Mouse (Mus musculus) MEL (cell line): ENCODE data around the gene Pdlim4. TPM values are rescaled to one million over a fixed set of nuclear protein-coding genes. Genes with fewer than 3 reads are reported as not detected.

ENCODE experiments used
- DNase-seq: peaks from one replicate; pipeline ENCODE4 v3.0.0; 2011; ENCODE audit warnings: low read depth, low spot score
- H3K27ac ChIP-seq: 2 replicates; pipeline ENCODE4 v1.5.1; 2012; ENCODE audit warnings: low read depth, mild to moderate bottlenecking, control low read depth, low read length, moderate library complexity; ENCODE audit not compliant: control insufficient read depth
- H3K27me3 ChIP-seq, 2 experiments: fragments of 150-350 bp in 1 of 2; sonication (generic) in 1 of 2; 2 replicates each; pipeline ENCODE4 v1.6.1; 2012; ENCODE audit warnings: low read length in 2 of 2, mild to moderate bottlenecking in 2 of 2, improper control_type of control experiment in 1 of 2, moderate library complexity in 1 of 2; ENCODE audit not compliant: insufficient read depth in 2 of 2, control insufficient read depth in 1 of 2
- H3K36me3 ChIP-seq, 2 experiments: 2 replicates each; pipeline ENCODE4 v1.6.1; 2012 to 2014; ENCODE audit warnings: low read length in 2 of 2, improper control_type of control experiment in 1 of 2, inconsistent platforms in 1 of 2, mild to moderate bottlenecking in 1 of 2; ENCODE audit not compliant: insufficient read depth in 2 of 2, control insufficient read depth in 1 of 2
- H3K4me1 ChIP-seq, 2 experiments: fragments of 150-350 bp in 1 of 2; sonication (generic) in 1 of 2; 2 replicates each; pipeline ENCODE4 v1.6.1; 2012; ENCODE audit warnings: low read length in 2 of 2, improper control_type of control experiment in 1 of 2, mild to moderate bottlenecking in 1 of 2; ENCODE audit not compliant: insufficient read depth in 2 of 2, control insufficient read depth in 1 of 2
- H3K4me3 ChIP-seq, 2 experiments: fragments of 150-350 bp in 1 of 2; sonication (generic) in 1 of 2; 2 replicates each; pipeline ENCODE4 v1.5.1; 2012; ENCODE audit warnings: low read depth in 2 of 2, low read length in 2 of 2, mild to moderate bottlenecking in 2 of 2, moderate library complexity in 2 of 2, control low read depth in 1 of 2, improper control_type of control experiment in 1 of 2; ENCODE audit not compliant: control insufficient read depth in 1 of 2, insufficient read depth in 1 of 2
- H3K79me2 ChIP-seq: 2 replicates; pipeline ENCODE4 v1.6.1; 2012; ENCODE audit warnings: mild to moderate bottlenecking, low read length, moderate library complexity; ENCODE audit not compliant: control insufficient read depth, poor library complexity, insufficient read depth
- H3K9ac ChIP-seq: 2 replicates; pipeline ENCODE4 v1.6.1; 2012; ENCODE audit warnings: low read depth, mild to moderate bottlenecking, control low read depth, low read length, moderate library complexity; ENCODE audit not compliant: control insufficient read depth, poor library complexity, severe bottlenecking
- H3K9me3 ChIP-seq: fragments of 150-350 bp; sonication (generic); replicated peaks from 2 replicates; pipeline ENCODE4 v1.6.1; 2012; ENCODE audit warnings: mild to moderate bottlenecking, low read length, improper control_type of control experiment, moderate library complexity; ENCODE audit not compliant: insufficient read depth
- CTCF ChIP-seq, 3 experiments: IDR thresholded peaks in 2 of 3; conservative IDR thresholded peaks in 1 of 3; 2 replicates each; pipeline ENCODE4 v1.5.1; 2011 to 2012; ENCODE audit warnings: low read length in 3 of 3, low read depth in 2 of 3, mild to moderate bottlenecking in 2 of 3, improper control_type of control experiment in 1 of 3, inconsistent platforms in 1 of 3, mixed read lengths in 1 of 3, moderate library complexity in 1 of 3; ENCODE audit not compliant: control insufficient read depth in 1 of 3, insufficient read depth in 1 of 3, poor library complexity in 1 of 3, severe bottlenecking in 1 of 3
- ELF1 ChIP-seq: IDR thresholded peaks from 2 replicates; pipeline ENCODE4 v1.6.1; 2014; ENCODE audit warnings: low read depth, mild to moderate bottlenecking, inconsistent platforms, low read length, improper control_type of control experiment, moderate library complexity
- GATA1 ChIP-seq: IDR thresholded peaks from 2 replicates; pipeline ENCODE4 v1.6.1; 2011; ENCODE audit warnings: low read depth, low read length, improper control_type of control experiment
- HCFC1 ChIP-seq: IDR thresholded peaks from 2 replicates; pipeline ENCODE4 v1.6.1; 2012; ENCODE audit warnings: low read depth, mild to moderate bottlenecking, inconsistent platforms, low read length, improper control_type of control experiment, moderate library complexity
- JUND ChIP-seq: IDR thresholded peaks from 2 replicates; pipeline ENCODE4 v1.6.1; 2011; ENCODE audit warnings: low read depth, mild to moderate bottlenecking, improper control_type of control experiment, low read length
- KAT2A ChIP-seq: conservative IDR thresholded peaks from 2 replicates; pipeline ENCODE4 v1.6.1; 2012; ENCODE audit warnings: low read depth, low read length, improper control_type of control experiment, inconsistent platforms
- MAX ChIP-seq: IDR thresholded peaks from 2 replicates; pipeline ENCODE4 v1.6.1; 2011; ENCODE audit warnings: low read length, improper control_type of control experiment
- MAZ ChIP-seq: IDR thresholded peaks from 2 replicates; pipeline ENCODE4 v1.6.1; 2012; ENCODE audit warnings: low read depth, mild to moderate bottlenecking, inconsistent platforms, low read length, improper control_type of control experiment
- MEF2A ChIP-seq: IDR thresholded peaks from 2 replicates; pipeline ENCODE4 v1.6.1; 2014; ENCODE audit warnings: low read depth, mild to moderate bottlenecking, inconsistent platforms, low read length, improper control_type of control experiment; ENCODE audit not compliant: poor library complexity, insufficient replicate concordance, severe bottlenecking; ENCODE audit errors: extremely low read depth
- MXI1 ChIP-seq: IDR thresholded peaks from 2 replicates; pipeline ENCODE4 v1.6.1; 2011; ENCODE audit warnings: mild to moderate bottlenecking, low read depth, low read length, improper control_type of control experiment
- MYC ChIP-seq: IDR thresholded peaks from 2 replicates; pipeline ENCODE4 v1.6.1; 2011; ENCODE audit warnings: low read depth, mild to moderate bottlenecking, low read length, improper control_type of control experiment, moderate library complexity
- POLR2A ChIP-seq, 2 experiments: IDR thresholded peaks; 2 replicates each; pipeline ENCODE4 v1.6.1; 2011 to 2012; ENCODE audit warnings: low read length in 2 of 2, mild to moderate bottlenecking in 2 of 2, control low read depth in 1 of 2, improper control_type of control experiment in 1 of 2, low read depth in 1 of 2, moderate library complexity in 1 of 2; ENCODE audit not compliant: control insufficient read depth in 1 of 2, insufficient read depth in 1 of 2, poor library complexity in 1 of 2
- POLR2AphosphoS2 ChIP-seq: IDR thresholded peaks from 2 replicates; pipeline ENCODE4 v1.6.1; 2011; ENCODE audit warnings: low read length, improper control_type of control experiment
- POLR2AphosphoS5 ChIP-seq: IDR thresholded peaks from 2 replicates; pipeline ENCODE4 v1.6.1; 2012; ENCODE audit warnings: low read depth, borderline replicate concordance, mild to moderate bottlenecking, inconsistent platforms, low read length, moderate library complexity, mixed read lengths
- RAD21 ChIP-seq: IDR thresholded peaks from 2 replicates; pipeline ENCODE4 v1.6.1; 2011; ENCODE audit warnings: mild to moderate bottlenecking, low read depth, low read length, improper control_type of control experiment
- RCOR1 ChIP-seq: IDR thresholded peaks from 2 replicates; pipeline ENCODE4 v1.6.1; 2012; ENCODE audit warnings: low read depth, mild to moderate bottlenecking, inconsistent platforms, low read length, improper control_type of control experiment
- TAL1 ChIP-seq: IDR thresholded peaks from 2 replicates; pipeline ENCODE4 v1.6.1; 2012; ENCODE audit warnings: mild to moderate bottlenecking, inconsistent platforms, low read length, moderate library complexity, mixed read lengths
- TBP ChIP-seq: IDR thresholded peaks from 2 replicates; pipeline ENCODE4 v1.8.0; 2011; ENCODE audit warnings: low read depth, low read length, improper control_type of control experiment
- UBTF ChIP-seq: IDR thresholded peaks from 2 replicates; pipeline ENCODE4 v1.6.1; 2012; ENCODE audit warnings: low read depth, mild to moderate bottlenecking, inconsistent platforms, low read length, improper control_type of control experiment, moderate library complexity, borderline replicate concordance; ENCODE audit not compliant: insufficient read depth
- USF1 ChIP-seq: IDR thresholded peaks from 2 replicates; pipeline ENCODE4 v1.6.1; 2014; ENCODE audit warnings: low read depth, mild to moderate bottlenecking, inconsistent platforms, low read length, improper control_type of control experiment, moderate library complexity
- USF2 ChIP-seq, 2 experiments: IDR thresholded peaks; 2 replicates each; pipeline ENCODE4 v1.6.1; 2011 to 2012; ENCODE audit warnings: improper control_type of control experiment in 2 of 2, low read length in 2 of 2, borderline replicate concordance in 1 of 2, inconsistent platforms in 1 of 2, low read depth in 1 of 2, mild to moderate bottlenecking in 1 of 2; ENCODE audit not compliant: insufficient read depth in 1 of 2
- ZKSCAN1 ChIP-seq: IDR thresholded peaks from 2 replicates; pipeline ENCODE4 v1.6.1; 2012; ENCODE audit warnings: low read depth, mild to moderate bottlenecking, inconsistent platforms, low read length, improper control_type of control experiment, moderate library complexity
- ZNF384 ChIP-seq: IDR thresholded peaks from 2 replicates; pipeline ENCODE4 v1.6.1; 2012; ENCODE audit warnings: low read depth, mild to moderate bottlenecking, inconsistent platforms, low read length, improper control_type of control experiment
- polyA plus RNA-seq, 2 experiments: library from polyadenylated mRNA; stranded (reverse) in 1 of 2; unstranded in 1 of 2; fragments of >175 nt in 1 of 2; fragments of >200 nt in 1 of 2; gene quantifications; 2 replicates each; pipeline versions ENCODE4 v1.2.1 to v1.2.4; 2012; ENCODE audit warnings: low replicate concordance in 2 of 2, low read depth in 1 of 2; ENCODE audit not compliant: insufficient read length in 2 of 2, insufficient read depth in 1 of 2, missing spikeins in 1 of 2
- total RNA-seq: library from RNA; depleted of rRNA; stranded (reverse); fragments of 300-350 nt; gene quantifications from 2 replicates; pipeline ENCODE4 v1.2.3, GENCODE M21; 2012

Pdlim4 gene
- total and polyA plus RNA-seq, 3 experiments, result 0.70 TPM; not detected in 2

DNA sequence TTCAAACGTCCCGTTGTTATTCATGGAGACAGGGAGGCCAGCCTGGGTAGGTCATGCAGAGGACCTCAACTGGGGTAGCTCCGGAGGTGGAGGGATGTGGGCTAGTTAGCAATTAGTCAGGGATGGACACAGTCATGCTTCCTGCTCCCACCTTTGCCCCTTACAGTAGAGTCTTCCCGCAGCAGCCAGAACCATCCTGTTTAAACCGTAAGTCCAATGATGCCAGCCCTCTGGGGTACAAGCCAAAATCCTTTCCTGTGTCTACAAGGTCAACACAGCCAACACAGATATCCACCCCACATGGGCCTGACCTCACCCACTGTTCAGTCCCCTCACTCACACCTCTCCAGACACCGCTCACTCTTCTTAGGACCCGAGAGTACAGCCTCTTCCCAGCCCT, 17.7 kb downstream of the Pdlim4 start:
- Histone ChIP-seq H3K27ac (no peak overlapping the region), H3K36me3 (no peaks in the 10 kb centered on the region; a peak in 2 of 4 replicates), H3K9ac (no peak overlapping the region), H3K4me3 (no peak overlapping the region), H3K9me3 (no peaks in the 10 kb centered on the region), H3K27me3 (peaks cover 0 to 2% of the 10 kb centered on the region in 2 experiments; a peak in 1 of 4 replicates), H3K4me1 (no peaks in the 10 kb centered on the region; a peak in 1 of 4 replicates), H3K79me2 (no peaks in the 10 kb centered on the region)
- TF ChIP-seq MAZ (no peak), CTCF (IDR thresholded peaks at IDR 0.05 in 2 of 3, conservative IDR thresholded peaks at IDR 0.05 in 1 of 3; ENCODE audit: control insufficient read depth in 1 of 3, insufficient read depth in 1 of 3, low read depth in 2 of 3, low read length in 3 of 3, poor library complexity in 1 of 3, severe bottlenecking in 1 of 3) (no peak), POLR2A (IDR thresholded peaks at IDR 0.05; ENCODE audit: control insufficient read depth in 1 of 2, insufficient read depth in 1 of 2, low read depth in 1 of 2, low read length in 2 of 2, poor library complexity in 1 of 2) (no peak), HCFC1 (no peak), RAD21 (no peak), POLR2AphosphoS5 (no peak), UBTF (no peak), USF2 (IDR thresholded peaks at IDR 0.05; ENCODE audit: borderline replicate concordance in 1 of 2, insufficient read depth in 1 of 2, low read depth in 1 of 2, low read length in 2 of 2) (no peak), RCOR1 (no peak), MXI1 (no peak), ZKSCAN1 (no peak), USF1 (no peak), MEF2A (no peak), JUND (no peak), ZNF384 (no peak)
- DNase-seq, result no peak

DNA sequence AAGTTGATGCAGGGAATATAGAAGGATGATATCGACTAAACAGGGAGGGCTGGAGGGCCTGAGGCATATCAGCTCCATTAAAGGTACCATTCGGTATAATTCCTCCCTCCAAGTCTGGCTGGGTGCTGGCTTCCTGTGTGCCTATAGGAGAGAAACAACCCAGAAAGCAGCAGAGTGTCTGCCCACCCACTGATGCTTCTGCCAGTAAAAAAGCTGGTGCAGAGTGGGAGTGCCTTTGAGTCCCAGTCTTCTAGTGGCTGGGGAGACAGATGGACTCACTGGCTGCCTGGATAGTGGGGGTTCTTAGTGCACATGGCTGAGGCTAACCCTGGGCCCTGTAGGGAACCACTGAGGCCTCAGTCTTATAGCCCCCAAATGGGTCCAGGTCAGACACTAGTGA, 18.6 kb downstream of the Pdlim4 start:
- no peak overlapping the region for H3K4me3 ChIP-seq
- TF ChIP-seq UBTF (no peak), KAT2A (no peak), MAZ (no peak), ELF1 (no peak), GATA1 (no peak), TBP (no peak), POLR2AphosphoS5 (no peak), POLR2AphosphoS2 (no peak), MYC (no peak), MAX (no peak), RCOR1 (no peak), CTCF (IDR thresholded peaks at IDR 0.05 in 2 of 3, conservative IDR thresholded peaks at IDR 0.05 in 1 of 3; ENCODE audit: control insufficient read depth in 1 of 3, insufficient read depth in 1 of 3, low read depth in 2 of 3, low read length in 3 of 3, poor library complexity in 1 of 3, severe bottlenecking in 1 of 3) (no peak), TAL1 (no peak)
- no peaks in the 10 kb centered on the region for H3K9me3 ChIP-seq
- H3K9ac ChIP-seq, result no peak overlapping the region
- no peaks in the 10 kb centered on the region; a peak in 2 of 4 replicates for H3K36me3 ChIP-seq
- H3K27me3 ChIP-seq, result peaks cover 0 to 2% of the 10 kb centered on the region in 2 experiments; a peak in 1 of 4 replicates
- no peak overlapping the region for H3K27ac ChIP-seq
- DNase-seq, result no peak
- no peaks in the 10 kb centered on the region for H3K79me2 ChIP-seq
- H3K4me1 ChIP-seq, result no peaks in the 10 kb centered on the region; a peak in 1 of 4 replicates
